Mouse (Mus musculus) layer of hippocampus, postnatal 14 days (tissue): ENCODE data around the gene AI597479. TPM values are rescaled to one million over a fixed set of nuclear protein-coding genes. Genes with fewer than 3 reads are reported as not detected.
"Not testable (repeated sequence)": the region's sequence is repeated elsewhere in the genome, so short reads cannot be mapped to it uniquely, and the experiment has no call there.

Experiments
- DNase-seq, 2 experiments: peaks; one replicate each; pipeline ENCODE4 v3.0.0; 2021 to 2022; ENCODE audit warnings: low spot score in 2 of 2, mixed read lengths in 1 of 2
- total RNA-seq, 2 experiments: library from RNA; stranded (reverse); gene quantifications; 2 replicates each; pipeline ENCODE4 v1.2.3; 2021

Gene AI597479
- total RNA-seq, 2 experiments from 2014 or later, result 21.3 to 21.7 TPM

DNA sequence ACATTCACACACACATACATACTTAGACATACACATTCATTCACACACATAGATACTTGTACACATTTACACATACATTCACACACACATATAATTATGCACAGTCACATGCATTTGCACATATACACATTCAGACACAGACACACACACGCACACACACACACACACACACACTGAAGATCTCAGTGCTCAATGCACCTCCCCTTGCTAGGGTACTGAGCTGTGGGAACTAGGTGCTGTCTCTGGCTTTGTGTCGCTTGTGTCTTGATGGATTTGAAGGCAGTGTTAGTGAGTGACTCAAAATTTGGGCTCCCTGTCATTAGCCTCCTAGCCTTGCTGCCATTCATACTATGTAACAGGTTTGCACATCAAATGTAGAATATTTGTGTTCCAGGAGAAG is 24.1 kb downstream of the AI597479 start:
- no peak for DNase-seq

DNA sequence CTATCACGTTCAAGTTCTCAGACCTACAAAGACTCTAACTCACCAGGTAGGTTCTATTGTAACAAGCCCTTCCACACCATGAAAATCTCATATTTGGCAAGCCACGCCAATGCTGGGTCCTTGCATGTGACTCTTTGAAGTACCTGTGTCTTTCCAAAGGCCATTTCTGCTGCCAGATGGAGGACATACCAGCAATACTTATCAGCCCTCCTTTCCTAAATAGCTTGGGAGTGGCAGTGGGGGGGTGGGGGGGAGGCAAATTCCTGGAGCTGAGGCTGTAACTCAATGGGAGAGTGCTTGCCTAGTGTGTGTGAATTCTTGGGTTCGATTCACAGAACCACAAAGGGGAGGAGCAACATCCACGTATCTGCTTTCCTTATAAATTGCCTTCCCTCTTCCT is 26.2 kb downstream of the AI597479 start:
- no peak for DNase-seq

DNA sequence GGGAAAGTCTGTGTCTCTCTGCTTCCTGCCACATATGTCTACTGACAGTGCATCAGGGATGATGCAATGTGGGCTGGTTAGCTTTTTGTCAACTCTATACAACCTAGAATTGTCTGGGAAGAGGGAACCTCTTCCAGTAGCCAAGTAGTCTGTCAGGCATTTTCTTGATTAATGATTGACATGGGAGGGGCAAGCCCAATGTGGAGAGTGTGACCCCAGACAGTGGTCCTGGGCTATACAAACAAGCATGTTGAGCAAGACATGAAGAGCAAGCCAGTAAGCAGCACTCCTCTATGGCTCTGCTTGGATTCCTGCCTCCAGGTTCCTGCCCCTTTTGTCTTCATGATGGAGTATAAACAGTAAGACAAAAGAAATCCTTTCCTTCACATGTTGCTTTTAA is 28.7 kb downstream of the AI597479 start:
- no peak for DNase-seq

DNA sequence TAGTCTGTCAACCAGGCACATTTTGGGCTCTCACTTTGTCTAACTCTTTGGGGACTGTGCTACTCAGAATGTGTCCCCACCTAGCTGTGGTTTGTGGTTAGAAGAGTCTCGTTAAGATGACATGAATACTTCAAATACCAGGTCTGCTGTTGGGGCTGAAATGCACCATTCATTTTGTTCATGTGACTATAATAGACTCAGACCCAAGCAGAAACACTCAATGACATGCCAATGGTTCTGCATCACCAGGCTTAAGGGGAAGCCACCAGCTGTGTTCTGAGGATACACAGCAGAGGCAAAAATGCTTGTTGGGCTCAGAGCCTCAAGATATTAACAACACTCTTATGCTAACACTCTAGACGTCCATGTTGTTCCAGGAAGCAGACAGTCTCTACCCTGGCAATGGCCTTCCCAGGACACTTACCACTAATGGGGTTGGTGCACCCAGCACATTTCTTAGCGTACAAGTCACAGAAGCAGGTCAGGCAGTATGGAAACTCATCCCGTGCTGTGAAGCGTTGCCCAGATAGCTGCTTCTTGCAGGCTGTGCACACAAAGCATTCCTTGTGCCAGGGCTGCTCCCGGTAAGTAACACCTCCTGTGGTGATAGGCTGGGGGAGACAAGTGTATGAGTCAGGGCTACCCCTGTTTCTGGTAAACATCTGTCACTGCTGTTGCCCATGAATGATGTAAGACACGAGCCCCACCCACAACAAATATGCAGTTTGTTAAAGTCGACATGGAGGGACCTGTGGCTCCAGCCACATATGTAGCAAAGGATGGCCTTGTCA is 29.5 kb downstream of the AI597479 start:
- DNase-seq, result no peak

DNA sequence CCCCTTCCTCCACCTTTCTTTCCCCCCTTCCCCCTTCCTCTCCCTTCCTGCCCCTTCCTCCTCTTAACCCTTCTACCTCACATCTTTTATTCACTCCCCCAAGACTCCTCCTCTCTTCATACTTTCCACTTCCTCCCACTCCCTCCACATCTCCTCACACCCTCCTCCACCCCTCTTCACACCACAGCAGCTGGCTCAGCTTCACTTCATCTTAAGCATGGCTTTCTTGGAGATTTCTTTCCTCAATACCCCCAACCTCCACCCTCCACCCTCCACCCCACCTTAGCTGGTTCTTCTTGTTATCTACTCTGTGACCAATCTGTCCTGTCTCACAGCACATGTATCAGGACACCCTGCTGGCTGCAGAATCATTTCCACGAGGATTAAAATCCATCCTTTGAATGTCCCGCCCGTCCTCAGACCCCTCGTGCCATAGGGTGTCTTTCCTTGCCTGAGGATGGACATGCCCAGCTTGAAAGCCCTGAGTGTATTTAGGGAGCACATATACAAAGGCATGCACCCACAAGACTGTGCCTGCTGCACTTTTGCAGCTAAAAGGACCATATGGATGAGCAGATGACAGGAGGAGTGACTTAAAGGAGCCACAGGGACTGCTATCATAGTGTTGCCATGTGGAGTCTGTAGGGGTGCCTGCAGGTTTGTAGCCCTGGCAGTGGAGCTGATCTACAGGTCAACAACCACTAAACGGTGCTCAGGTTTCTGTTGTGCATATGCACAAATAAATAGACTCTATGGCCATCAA is 31.9 kb downstream of the AI597479 start:
- peak in 1 of 2 experiments; percentile 46 for DNase-seq

DNA sequence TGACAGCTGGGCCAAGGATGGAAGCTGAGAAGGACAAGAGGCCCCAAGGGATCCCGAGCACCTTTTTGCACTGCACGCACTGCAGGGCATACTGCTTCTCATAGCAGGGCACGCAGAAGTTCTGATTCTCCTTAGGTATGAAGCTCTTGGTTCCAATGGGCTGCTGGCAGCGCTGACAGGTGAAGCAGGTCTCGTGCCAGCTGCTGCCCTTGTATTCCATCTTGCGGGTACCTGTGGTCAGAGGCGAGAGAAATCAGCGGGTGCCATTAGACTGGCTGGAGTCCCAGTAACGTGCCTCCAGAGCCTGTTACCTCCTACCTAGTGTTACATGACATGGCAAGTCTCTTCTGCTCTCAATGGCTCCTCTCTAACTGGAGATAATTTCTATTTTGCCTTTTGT is 33.1 kb downstream of the AI597479 start:
- DNase-seq, result no peak

DNA sequence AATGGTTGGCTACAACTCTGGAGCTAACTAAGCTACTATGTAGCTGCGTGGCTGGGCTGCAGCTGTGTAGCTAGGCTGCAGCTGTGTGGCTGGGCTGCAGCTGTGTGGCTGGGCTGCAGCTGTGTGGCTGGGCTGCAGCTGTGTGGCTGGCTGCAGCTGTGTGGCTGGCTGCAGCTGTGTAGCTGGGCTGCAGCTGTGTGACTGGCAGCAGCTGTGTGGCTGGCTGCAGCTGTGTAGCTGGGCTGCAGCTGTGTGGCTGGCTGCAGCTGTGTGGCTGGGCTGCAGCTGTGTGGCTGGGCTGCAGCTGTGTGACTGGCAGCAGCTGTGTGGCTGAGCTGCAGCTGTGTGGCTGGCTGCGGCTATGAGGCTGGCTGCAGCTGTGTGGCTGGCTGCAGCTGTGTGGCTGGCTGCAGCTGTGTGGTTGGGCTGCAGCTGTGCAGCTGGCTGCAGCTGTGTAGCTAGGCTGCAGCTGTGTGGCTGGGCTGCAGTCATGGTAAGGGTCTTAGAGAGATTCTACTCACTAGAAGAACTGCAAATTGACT is 38.0 kb downstream of the AI597479 start:
- not testable (repeated sequence) for DNase-seq

DNA sequence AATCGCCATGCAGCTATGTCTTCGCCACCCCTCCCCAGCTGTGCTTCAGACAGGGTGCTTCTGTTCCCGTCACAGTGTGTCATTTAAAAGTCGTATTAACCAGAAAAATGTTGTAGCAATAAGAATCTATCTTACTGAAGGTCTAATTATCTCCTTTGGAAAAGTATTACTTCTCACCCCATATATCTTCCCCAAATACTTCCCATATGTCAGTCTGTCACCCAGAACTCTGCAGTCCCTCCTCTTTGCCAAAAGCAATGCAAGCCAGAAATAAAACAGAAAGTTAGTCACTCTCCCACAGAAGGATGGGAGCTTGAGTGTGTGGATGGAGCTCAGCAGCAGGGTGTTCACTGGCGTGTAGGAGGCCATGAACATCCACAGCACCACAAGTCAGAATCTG is 38.8 kb downstream of the AI597479 start:
- DNase-seq, result peak in 1 of 2 experiments; percentile 63

DNA sequence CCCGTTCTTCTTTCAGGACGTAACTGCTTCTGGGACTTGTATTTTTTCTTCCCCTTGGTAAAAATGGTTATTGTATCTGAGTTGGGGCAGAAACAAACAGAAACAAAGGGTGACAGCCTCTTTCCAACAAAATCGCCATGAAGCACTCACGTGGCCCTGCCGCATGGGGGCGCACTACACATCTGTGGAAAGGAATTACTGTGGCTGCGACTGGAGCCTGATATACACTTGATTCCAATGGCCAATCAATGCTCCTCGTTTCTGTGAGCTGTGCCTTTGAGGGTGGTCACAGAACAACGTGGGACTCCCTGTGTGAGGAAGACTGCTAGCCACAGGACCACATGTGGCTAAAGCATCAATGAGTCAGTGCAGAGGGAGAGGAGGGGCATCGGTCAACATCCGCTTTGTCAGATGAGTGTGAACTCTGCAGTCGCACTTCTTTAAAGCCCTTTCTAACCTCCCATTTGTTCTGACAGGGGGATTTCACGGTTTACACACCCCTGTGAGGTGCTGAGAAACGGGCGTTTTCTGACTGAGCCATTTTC is 39.8 kb downstream of the AI597479 start:
- no peak for DNase-seq

DNA sequence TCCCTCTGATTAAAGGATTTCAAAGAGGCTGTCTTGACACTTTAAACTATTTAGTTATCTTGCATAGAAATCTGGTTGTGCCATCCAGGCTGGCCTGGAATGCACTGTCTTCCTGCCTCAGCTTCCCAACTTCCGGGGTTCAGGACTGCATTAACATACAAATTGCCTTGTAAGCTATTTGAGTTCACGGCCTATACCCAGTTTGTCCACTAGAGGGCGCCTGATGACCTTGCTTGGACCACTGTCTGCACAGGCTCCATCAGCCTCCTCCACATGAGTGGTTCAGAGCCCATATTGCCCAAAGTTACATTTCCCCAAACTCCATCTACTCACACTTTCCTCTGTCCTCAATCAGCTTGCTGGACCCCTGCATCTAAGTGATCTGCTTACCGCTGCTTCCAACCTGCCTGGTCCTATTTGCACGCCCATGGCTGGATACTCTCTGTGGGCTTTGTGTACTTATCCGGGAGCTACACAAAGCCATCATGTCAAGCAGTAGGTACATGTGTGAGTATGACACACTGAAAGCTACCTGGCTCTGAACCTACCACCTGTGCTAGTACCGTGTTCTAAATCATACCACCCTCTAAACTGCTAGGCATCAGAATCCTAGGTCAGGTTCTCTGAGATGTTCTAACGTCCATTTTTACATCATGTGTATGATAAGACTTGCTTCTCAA is 41.2 kb downstream of the AI597479 start:
- peak; percentile 77 to 85 for DNase-seq

DNA sequence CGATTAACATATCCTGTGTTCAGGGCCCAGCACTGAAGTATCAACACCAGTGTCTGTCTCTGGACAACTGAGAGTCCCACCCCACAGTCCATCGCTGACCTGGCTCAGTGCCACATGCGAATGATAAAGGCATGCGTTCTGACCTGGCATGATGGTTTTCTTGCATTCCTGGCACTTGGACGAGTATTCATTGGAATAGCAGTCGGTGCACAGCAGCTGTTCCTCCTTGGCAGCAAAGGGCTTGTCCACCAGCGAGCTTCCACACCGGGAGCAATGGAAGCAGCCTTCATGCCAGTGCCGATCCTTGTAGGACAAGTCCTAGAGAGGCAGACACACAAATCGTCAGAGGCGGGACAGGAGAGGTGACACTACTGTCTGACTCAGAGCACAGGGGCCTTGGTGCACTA is 43.0 kb downstream of the AI597479 start:
- DNase-seq, result no peak

DNA sequence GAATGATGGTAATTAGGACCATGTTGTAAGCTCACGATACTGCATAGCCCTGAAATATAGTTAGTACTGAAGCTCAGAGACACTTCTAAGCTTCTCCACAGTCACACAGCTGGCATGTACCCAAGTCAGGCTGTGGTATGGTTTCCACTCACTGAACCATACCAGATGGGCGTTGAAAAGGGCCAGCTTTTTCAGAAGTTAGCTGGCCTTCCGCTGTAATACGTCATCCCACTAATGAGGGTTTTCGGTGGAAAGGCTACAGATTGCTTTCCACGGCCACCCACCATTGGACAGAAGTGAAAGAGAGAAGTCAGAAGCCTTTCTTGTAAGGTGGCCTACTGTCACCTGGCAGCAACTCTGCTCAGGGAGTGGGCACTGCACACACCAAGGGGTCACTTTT is 44.3 kb downstream of the AI597479 start:
- DNase-seq, result no peak

DNA sequence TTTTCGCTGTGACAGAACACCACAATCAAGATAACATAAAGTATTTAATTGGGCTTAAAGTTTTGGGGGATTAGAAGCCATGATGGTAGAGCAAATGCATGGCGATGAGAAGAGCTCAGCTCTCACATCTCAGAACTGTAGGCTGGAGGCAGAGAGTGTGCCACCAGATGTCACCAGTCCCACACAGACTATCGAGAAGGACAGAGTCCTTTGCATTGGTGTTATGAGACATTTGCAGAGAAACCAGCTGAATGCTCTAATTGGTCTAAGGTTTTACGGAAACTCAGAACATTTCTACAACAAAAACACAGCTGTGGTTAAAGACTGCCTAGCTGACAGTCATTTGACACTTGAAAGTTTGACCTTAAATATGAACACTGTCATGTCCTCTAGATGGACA is 44.8 kb downstream of the AI597479 start:
- DNase-seq, result no peak

DNA sequence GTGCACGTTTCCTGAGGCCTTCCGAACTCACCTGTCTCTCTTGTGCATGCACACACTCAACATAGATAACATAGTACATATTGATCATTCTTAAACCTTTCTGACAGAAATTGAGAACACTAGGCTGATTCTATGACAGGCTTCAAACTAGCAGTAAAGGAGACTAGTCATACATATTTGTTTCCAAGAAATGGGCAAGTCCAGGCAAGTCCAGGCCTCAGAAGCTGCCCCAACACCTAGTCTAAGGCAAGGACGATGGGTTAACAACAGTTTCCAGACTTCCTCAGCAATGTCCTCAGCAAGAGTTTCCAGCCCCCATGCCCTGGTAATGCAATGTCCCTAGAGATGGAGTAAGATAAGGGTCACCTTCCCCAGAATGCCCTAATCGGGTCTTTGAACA is 45.3 kb downstream of the AI597479 start:
- DNase-seq, result no peak

DNA sequence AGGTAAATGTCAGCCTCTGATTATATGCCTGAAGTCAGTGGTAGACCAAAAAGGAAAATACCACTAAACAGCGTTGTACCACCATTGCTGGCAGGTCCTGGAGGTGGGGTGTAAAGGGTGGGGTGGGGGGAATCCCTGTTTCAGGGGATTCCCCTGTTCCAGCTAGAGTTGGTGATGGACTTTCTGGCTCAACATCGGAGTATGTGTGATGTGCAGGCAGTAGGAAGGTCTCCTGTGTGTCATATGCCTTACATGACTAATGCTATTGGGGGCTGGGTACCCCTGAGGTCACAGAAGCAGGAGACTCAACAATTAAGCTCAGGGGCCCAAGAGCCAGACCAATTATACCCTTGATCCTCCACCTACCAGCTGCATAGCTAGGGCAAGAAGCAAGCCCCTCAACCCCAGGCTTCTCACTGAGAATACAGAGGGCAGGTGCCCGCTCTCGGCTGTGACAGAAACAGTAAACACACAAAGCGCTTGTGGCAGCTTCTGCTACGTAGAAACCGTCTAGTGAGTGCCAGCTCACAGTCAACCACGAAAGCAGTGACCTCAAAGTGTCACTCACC is 45.9 kb downstream of the AI597479 start:
- no peak for DNase-seq

DNA sequence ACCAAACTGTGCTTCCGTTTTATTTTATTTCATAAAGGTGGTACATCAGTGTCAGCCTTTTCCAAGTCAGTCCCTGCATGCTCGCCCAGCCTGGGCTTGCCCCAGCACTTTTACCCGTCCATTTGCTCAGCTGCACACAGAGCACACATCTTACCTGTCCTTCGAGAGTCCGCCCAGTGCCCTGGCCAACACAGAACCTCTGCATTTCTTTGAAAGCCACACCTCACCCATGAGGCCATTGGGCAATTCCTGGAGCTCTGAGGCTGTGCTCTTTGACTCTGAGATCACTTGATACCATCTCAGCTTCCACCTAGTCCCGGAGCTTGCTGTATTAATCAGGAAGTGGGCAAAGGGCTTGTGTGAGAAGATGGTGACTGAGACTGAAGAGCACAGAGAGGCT is 46.9 kb downstream of the AI597479 start:
- DNase-seq, result no peak

DNA sequence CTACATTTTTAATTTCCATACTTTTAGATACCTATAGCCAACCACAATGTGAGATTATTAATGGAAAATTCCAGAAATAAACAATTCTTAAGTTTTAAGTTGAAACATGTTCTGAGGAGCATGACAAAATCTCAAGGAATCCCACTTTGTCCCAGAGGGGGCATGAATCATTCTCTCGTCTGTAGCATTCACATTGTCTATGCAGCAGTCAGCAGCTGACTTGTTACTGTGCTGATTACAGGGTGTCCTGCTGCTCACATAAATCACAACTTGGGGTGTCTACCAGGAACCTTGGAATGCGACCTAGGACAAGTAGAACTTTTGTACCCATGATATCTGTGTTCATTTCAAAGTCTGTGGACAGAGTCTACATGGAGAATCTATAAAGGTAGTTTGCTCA is 49.0 kb downstream of the AI597479 start:
- no peak for DNase-seq

DNA sequence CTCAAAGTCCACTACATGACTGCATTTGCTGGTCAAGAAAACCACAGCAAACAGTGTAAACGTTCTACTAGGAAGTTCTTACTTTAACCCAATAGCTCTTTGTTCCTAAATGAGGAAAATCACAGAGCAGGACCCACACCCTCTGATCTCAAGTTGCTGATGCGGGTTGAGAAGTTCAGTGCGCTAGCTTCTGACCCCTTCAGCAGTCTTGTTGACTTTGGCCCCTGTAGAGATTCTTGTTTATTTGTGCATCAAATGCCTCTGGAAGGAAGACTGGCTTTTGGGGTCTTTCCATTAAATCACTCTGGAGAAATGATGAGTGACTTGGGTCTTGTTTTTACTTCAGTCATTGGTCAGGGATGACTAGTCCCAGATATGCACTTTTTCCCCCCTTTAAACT is 51.7 kb downstream of the AI597479 start:
- no peak for DNase-seq

DNA sequence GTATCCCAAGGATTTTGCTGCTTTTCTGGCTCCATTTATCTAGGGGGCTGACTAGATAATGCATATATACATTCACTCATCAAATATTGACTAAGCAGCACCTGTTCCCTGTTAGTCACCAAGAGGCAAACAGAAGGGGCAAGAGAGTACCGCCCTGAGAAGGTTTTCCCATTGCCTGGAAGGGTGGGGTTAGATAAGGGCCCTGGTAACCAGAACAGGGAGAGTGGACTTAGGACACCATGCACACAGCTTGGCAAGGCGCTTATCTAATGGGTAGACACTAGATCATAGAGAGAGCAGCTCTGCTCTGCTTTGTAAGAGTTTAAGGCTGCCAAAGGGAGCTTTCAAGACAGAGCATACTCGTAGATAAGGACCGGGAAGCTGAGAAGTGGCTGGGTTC is 54.1 kb downstream of the AI597479 start:
- DNase-seq, result no peak

DNA sequence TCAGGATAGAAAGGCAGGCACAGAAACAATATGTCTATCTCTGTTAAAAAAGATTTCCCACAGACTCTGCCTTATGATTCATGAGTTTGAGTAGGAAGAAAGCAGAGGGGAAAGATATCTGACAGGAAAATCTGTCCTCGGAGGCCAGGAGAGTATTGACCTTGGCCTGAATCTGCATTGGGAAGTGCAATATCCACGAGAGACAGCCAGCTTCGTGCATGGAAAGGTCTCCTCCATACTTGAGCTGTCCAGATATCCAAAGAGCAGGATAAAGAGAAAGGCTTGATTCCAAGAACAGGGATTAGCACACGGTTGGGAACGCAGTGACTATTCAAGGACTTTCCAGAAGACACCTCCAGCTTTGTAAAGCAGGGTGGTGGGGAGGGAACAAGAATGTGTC is 55.0 kb downstream of the AI597479 start:
- no peak for DNase-seq

DNA sequence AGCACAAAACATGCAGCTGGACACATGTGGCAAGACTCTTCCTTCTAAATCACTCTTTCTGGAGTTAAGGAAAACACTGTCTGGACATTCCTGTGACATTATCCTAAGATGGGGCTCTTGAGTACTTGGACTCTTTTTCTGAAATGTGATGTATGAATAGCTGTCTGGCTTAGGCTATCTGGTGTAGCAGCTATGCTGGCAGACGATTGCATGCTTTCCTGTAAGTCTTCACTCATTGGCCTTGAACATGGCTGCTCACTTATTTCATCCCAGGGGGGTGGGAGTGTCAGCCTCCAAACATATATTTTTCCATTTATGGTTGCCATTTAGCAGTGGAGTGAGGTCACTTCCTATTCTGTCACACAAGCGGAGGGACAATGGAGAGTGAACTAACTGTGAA is 56.0 kb downstream of the AI597479 start:
- no peak for DNase-seq
